Mouse (Mus musculus) ES-Bruce4 (cell line): Measurements from ENCODE around the gene Ints7.

Experiments used
- CTCF ChIP-seq: IDR thresholded peaks from one replicate; pipeline ENCODE4 v1.8.1; 2011; ENCODE audit warnings: low read depth, low read length
- EP300 ChIP-seq: IDR thresholded peaks from 2 replicates; pipeline ENCODE4 v1.6.1; 2011; ENCODE audit warnings: low read depth, low read length; ENCODE audit not compliant: insufficient read depth
- POLR2A ChIP-seq: IDR thresholded peaks from one replicate; pipeline ENCODE4 v1.8.1; 2011; ENCODE audit warnings: low read length; ENCODE audit not compliant: insufficient read depth

GRCm38 (mm10) chr1:191570415-191570814 lies 5.0 kb upstream of the Ints7 start:
- TF ChIP-seq CTCF (no peak), POLR2A (no peak), EP300 (no peak)
